Mouse (Mus musculus) right cerebral cortex, postnatal 36 days (tissue): Measurements from ENCODE around the gene Zmiz2.
A peak's percentile ranks its signal among the peaks of the same experiment; 100 is the strongest.
"Not testable (repeated sequence)": the region's sequence is repeated elsewhere in the genome, so short reads cannot be mapped to it uniquely, and the experiment has no call there.

ENCODE experiments used
- DNase-seq, 2 experiments: peaks; one replicate each; pipeline ENCODE4 v3.0.0; 2022; ENCODE audit warnings: low spot score in 2 of 2, mixed read lengths in 1 of 2

Zmiz2 gene

GRCm38 (mm10) chr11:6398141-6398540 is 9.3 kb downstream of the Zmiz2 start:
- no peak for DNase-seq

GRCm38 (mm10) chr11:6402515-6403510 is 13.9 kb downstream of the Zmiz2 start:
- DNase-seq = no peak

GRCm38 (mm10) chr11:6403830-6404405 is 15.0 kb downstream of the Zmiz2 start:
- no peak for DNase-seq

GRCm38 (mm10) chr11:6404699-6405566 is 16.1 kb downstream of the Zmiz2 start:
- DNase-seq = no peak

DNA sequence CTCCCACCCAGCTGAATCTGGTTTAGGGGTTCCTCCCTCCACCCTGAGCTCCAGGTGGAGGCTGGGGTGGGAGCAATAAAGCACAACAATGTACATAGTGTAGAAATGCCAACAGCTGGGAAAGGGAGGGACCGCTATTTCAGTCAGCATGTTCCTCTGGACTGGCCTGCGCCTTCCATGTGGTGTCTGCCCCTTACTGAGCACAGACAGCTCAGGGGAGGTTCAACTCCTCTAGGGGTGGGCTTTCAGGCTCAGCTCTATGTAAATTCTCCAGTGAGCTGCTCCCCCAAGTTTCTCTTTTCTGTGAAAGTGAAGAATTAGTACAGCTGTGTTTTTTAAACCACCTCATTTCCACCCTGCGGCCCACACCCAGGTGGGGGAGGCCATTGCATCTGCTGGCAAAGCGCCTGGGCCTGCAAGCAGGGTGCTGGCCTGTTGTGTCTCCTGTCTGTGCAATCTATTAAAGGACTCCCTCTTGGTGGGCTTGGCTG is 16.8 kb downstream of the Zmiz2 start:
- no peak for DNase-seq

DNA sequence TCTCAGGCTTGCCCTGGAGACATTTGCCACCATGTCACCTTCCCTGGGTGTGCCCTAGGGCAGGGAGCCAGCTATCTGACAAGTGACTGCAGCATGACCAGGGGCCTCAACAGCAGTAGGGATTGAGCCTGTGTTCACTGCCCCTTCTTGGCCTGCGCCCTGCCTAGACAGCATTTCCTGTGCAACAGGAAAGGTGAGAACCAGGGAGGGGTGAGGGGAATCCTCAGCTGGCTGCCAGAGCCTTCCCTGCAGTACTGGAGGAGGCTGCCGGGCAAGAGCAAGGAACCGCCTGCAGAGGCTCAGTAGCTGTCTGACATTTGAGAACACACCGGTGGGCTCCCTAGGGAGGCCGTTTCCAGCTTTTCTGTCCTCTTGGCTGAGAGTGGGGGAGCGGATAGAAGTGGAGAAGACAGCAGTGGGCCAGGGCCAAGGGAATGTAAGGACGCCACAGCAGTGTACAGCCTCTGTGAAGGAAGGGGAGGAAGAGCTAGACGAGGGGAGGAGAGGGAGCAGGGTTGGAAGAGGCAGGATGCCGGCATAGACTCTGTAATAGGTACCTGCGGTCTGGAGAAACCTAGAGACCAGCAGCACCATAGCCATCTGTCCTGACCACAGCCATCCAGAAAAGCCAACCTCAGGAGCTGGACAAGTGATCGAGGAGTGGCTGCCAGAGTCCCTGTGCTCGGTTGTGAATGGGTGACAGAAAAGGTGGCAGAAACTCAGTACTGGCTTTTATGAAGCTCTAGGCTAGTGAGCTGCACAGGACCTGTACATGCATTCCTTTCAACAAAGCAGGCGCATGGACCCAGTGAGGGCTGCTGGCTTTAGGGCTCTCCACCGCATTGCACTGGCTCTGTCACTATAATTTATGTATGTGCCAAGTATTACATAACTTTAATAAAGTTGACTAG is 17.6 kb downstream of the Zmiz2 start:
- DNase-seq = peak; percentile 52 to 58

DNA sequence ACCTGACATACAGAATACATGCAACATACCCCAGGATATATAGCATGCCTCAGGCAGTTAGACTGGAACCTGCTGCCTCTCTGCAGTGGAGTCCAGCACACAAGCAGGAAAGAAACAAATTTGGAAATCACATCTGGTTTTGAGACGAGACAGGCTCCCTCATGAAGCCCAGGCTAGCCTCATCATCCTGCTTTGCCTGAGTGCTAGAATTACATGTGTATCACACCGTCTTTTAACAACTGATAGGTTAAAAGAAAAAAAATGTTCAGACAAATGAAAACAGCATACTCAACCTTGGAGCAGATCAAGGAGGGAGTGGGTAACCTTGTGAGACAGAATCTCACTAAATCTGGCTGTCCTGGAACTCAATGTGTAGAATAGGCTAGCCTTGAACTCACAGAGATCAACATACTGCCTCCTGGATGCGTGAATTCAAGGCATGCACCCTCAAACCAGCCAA is 18.3 kb downstream of the Zmiz2 start:
- no peak for DNase-seq

GRCm38 (mm10) chr11:6410050-6410602 is 21.3 kb downstream of the Zmiz2 start:
- no peak for DNase-seq

GRCm38 (mm10) chr11:6410755-6411154 is 21.9 kb downstream of the Zmiz2 start:
- not testable (repeated sequence) for DNase-seq

DNA sequence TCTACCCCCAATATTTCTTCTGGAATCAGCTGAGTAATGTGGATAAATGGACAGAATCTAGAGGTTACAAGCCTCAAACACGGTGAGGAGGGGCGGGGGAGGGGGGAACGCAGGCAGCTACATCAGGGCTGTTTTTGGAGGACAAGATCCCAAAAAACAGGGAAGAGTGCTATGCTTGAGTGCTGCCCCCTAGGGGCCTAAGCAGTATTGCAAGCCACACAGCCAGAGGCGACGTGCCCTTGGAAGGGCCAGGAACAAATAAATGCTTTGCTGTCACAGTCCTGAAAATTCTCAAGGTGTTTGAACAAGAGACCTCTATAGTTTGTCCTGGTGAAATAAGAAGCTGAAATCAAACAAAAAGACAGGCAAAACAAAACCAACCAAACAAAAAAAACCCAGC is 22.8 kb downstream of the Zmiz2 start:
- peak; percentile 63 to 65 for DNase-seq

- no peak for DNase-seq
Measured at GRCm38 (mm10) chr11:6413264-6413663, 24.4 kb downstream of the Zmiz2 start.

DNA sequence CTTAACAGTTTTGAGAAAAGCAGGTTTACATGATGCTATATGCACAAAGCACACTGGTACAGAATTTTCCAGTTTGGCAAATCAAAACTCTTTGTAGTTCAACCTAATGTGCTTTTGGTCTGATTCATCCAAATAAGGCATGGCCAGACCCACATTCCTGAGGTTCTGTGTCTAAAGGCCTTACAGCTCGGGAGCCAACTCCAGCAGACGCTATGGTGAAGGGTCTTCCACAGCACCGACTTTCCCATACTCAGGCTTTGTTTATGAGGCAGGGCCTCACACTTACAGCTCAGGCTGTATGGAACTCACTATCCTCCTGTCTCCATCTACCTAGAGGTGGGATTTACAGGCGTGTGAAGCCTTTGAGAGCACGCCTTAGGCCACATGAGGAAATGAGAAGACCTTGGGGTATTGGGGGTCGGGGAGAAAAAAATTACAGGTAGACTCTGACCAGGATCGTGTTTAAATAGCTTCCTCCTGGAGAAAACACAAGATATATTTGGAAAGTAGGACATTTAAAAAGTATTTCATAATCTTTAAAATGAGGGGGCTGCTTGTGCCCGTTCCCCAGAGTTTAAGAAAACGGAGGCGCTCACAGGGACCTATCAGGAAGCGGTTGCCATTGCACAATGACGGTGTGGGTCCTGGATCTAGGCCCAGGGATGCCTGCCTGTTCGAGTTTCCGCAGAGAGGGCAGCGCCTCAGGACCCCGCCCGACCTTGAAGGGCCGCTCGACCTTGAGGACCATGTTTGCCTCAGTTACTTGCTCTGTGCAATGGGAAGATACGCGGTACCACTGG is 26.1 kb downstream of the Zmiz2 start, which contains the start of gene Ppia:
TSS of gene Ppia (plus strand) at position 693 of the 800 bp plus-strand sequence.
- no peak for DNase-seq

DNA sequence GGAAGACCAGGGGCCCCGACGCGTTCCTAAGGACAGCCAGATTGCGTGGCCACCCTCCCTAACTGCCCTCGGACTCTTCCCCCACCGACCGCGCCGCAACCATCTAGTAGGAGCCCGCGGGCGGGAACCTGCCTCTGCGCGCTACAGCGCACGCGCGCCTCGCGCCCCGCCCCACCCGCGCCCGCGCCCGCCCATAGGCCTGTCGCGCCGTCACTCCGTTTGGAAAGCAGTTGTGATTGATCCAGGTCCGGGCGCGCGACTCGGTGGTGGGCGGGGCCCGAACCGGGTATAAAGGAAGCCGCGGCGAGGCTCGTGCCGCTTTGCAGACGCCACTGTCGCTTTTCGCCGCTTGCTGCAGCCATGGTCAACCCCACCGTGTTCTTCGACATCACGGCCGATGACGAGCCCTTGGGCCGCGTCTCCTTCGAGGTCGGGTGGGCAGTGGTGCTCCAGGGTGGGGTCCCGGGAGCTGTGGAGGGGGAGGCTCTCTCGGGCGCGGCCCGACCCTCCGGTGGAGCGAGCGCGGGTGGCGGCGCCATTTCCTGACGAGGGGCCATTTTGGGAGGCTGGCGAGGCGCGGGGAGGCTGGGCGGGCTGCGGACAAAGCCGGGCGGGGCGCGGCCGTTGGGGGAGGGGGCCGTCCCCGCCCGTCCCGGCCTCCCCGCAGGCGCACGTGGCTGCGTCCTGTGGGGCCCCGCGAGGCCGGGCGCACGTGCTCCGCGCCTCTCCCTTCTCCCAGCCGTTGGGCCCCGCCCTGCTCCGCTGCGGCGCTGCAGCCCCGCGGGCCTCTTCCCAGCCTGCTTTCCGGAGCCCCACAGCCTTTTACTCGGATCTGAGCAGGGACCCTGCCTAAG is 26.9 kb downstream of the Zmiz2 start:
- peak; percentile 98 for DNase-seq

DNA sequence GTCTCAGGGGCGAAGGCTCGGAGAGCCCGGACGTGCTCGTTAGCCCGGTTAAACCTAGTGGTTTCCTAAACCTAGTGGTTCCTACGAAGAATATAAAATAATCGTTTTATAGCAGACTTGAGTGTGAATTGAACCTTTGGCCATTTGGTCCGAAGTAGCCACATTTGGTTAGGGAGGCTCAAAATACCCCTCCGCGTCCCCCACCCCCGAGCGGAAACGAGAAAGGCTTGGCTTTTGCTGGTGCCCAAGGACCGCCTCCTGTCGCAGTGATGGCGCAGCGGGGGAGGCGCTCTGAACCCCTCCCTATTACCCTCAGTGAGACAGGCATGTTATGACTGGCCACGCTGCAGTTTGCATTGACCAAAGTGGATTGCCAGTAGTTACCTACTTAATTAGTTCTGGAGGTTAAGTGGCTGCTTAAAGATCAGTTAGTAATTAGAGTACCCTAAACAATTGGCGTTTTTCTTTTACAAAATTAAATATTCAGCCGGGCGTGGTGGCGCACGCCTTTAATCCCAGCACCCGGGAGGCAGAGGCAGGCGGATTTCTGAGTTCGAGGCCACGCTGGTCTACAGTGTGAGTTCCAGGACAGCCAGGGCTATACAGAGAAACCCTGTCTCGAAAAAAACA is 27.6 kb downstream of the Zmiz2 start:
- DNase-seq = peak; percentile 74 to 83

- DNase-seq = no peak
Measured at GRCm38 (mm10) chr11:6417069-6417468, 28.2 kb downstream of the Zmiz2 start.

GRCm38 (mm10) chr11:6417490-6417889 is 28.6 kb downstream of the Zmiz2 start:
- no peak for DNase-seq

DNA sequence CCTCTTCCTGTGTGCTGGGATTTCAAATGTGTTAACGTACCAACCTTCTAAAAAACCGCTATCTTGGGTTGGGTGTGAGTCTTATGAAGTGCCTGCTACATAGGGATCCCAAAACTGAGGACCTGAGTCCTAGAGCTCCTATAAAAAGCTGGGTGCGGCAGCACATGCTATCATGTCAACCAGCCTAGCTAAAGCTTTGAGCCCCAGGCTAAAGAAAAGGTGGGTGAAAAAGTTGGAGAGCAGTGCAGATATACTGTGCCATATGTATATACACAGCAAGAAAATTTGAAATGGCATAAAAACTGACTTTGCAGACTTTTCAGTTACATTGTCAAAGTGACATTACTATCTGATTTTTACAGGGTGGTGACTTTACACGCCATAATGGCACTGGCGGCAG is 29.9 kb downstream of the Zmiz2 start:
- no peak for DNase-seq

GRCm38 (mm10) chr11:6419156-6419555 is 30.3 kb downstream of the Zmiz2 start:
- not testable (repeated sequence) for DNase-seq
